Mouse (Mus musculus): ENCODE results near the gene Gm20388.

DNA sequence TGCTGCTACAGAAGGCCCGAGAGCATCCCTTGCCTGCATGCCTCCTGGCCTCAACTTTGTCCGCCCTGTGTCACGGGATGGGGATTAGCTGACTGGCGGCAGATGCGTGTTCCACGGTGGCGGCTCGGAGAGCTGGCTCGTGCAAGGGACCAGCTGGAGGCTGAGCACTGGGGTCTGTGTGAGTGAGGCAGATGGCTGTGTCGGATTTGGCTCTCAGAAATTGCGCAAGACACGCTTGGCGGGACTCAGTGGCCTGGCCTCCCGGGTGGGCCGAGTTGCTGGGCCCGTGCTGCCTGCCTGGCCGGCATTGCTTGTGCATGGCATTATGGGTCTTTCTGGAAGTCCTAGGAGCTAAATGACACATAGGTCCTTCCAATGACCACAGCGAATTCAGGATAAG is 398.7 kb downstream of the Gm20388 start:
- TF ChIP-seq CTCF (IDR thresholded peaks at IDR 0.05; ENCODE audit: low read depth) (no peak), EP300 (IDR thresholded peaks at IDR 0.05; ENCODE audit: low read depth) (no peak)

Data from liver, embryonic 14.5 days (tissue).